Mouse (Mus musculus) hindbrain, embryonic 14.5 days (tissue): Measurements from ENCODE around the gene Bub1. TPM values are rescaled to one million over a fixed set of nuclear protein-coding genes. Genes with fewer than 3 reads are reported as not detected.

Experiments used
- ATAC-seq: fragments of 200-750 bp; cut with Nextera tagmentation; 2 replicates; pipeline ENCODE4 v1.8.0; 2017; ENCODE audit warnings: moderate number of reproducible peaks, mild to moderate bottlenecking, moderate TSS enrichment, moderate library complexity; ENCODE audit not compliant: low FRiP score
- DNase-seq: peaks from one replicate; pipeline ENCODE4 v3.0.0-alpha.2; 2015; ENCODE audit warnings: low spot score
- H3K27ac ChIP-seq: fragments of 300-500 bp; sonication (generic); 2 replicates; pipeline ENCODE4 v1.5.1; 2014; ENCODE audit warnings: mild to moderate bottlenecking, moderate library complexity
- H3K27me3 ChIP-seq: fragments of 300-500 bp; sonication (generic); 2 replicates; pipeline ENCODE4 v1.6.1; 2014; ENCODE audit warnings: mild to moderate bottlenecking, low read length, mixed read lengths; ENCODE audit not compliant: control insufficient read depth, insufficient read depth
- H3K36me3 ChIP-seq: fragments of 300-500 bp; sonication (generic); replicated peaks from 2 replicates; pipeline ENCODE4 v1.6.1; 2014; ENCODE audit not compliant: control insufficient read depth, insufficient read depth
- H3K4me1 ChIP-seq: fragments of 300-500 bp; sonication (generic); replicated peaks from 2 replicates; pipeline ENCODE4 v1.6.1; 2014; ENCODE audit warnings: antibody characterized with exemption, low read length, mixed read lengths; ENCODE audit not compliant: control insufficient read depth, insufficient read depth
- H3K4me2 ChIP-seq: fragments of 300-500 bp; sonication (generic); replicated peaks from 2 replicates; pipeline ENCODE4 v1.6.1; 2014; ENCODE audit warnings: mild to moderate bottlenecking, moderate library complexity
- H3K4me3 ChIP-seq: fragments of 300-500 bp; sonication (generic); replicated peaks from 2 replicates; pipeline ENCODE4 v1.5.1; 2014; ENCODE audit warnings: mild to moderate bottlenecking, low read length
- H3K9ac ChIP-seq: fragments of 300-500 bp; sonication (generic); 2 replicates; pipeline ENCODE4 v1.6.1; 2014
- H3K9me3 ChIP-seq: fragments of 300-500 bp; sonication (generic); 2 replicates; pipeline ENCODE4 v1.6.1; 2016; ENCODE audit warnings: low read length; ENCODE audit not compliant: control insufficient read depth
- whole genome bisulfite sequencing: fragments of 180-500 bp; shearing (Covaris S2); extraction: QIAGEN DNeasy Blood & Tissue Kit; methylation state at CpG from one replicate; pipeline ENCODE4 v1.1.7; 2014; 5-methylcytosine and 5-hydroxymethylcytosine counted together
- polyA plus RNA-seq: library from polyadenylated mRNA; unstranded; fragments of >200 nt; fragmentation: Nextera tagmentation; extraction: Ambion mirVana; gene quantifications from 2 replicates; pipeline ENCODE4 v1.2.1, GENCODE M21; 2014

The Bub1 gene
- polyA plus RNA-seq, 1 experiment from 2014 or later = 3.7 TPM

DNA sequence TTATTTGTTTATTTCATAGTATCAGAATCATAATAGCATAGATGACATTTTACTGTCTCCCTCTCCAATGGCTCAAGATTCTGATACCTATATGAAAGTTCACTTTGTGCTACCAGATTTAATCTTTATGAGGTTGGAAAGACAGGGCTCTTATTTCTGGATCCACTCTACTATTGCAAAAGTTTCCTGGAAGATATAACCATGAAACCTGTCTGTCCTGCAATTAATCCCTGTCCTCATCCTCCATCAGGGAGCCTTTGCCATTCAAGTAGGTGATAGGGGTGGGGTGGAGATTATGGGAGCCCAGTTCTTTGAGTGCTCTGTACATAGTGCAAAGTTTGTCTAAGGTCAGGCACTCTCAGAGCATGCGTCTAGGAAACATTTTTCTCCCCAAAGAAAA, 9.7 kb upstream of the Bub1 start:
- no peaks in the 10 kb centered on the region for H3K36me3 ChIP-seq
- H3K27ac ChIP-seq = no peak overlapping the region
- WGBS = 92% methylated on average over 1 of the region's 1 CpGs
- H3K9ac ChIP-seq = no peak overlapping the region
- no peaks in the 10 kb centered on the region for H3K4me1 ChIP-seq
- ATAC-seq = no peak
- no peaks in the 10 kb centered on the region for H3K9me3 ChIP-seq
- H3K27me3 ChIP-seq = peaks cover 19% of the 10 kb centered on the region; the same call in 1 of the 2 replicates
- no peak overlapping the region for H3K4me3 ChIP-seq
- no peak overlapping the region for H3K4me2 ChIP-seq
- no peak for DNase-seq

DNA sequence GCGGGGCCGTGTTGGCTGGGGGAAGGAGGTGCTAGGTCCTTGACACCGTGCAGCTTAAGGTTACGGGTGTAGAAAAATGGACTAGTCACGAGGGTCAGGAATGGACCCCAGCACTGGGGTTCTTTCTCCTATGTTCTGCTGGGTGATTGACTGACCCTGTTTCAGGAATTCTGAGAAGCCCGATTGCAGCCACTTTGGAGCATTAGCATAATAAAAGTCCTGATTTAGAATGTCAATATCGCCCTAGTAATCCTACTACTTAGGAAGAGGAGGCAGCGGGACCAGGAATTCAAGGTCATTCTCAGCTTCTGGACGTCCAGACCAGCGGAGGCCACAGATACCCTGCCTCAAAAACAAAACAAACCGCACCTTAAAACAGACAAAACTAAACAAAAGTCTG, 7.8 kb upstream of the Bub1 start:
- DNase-seq = no peak
- Histone ChIP-seq H3K4me1 (no peaks in the 10 kb centered on the region), H3K9me3 (no peaks in the 10 kb centered on the region), H3K27me3 (peaks cover 19% of the 10 kb centered on the region; the same call in 1 of the 2 replicates), H3K4me3 (no peak overlapping the region), H3K9ac (no peak overlapping the region), H3K27ac (no peak overlapping the region), H3K4me2 (no peak overlapping the region), H3K36me3 (no peaks in the 10 kb centered on the region)
- WGBS = 7% methylated on average over 11 of the region's 11 CpGs
- ATAC-seq = no peak

GRCm38 (mm10) chr2:127838576-127838975, 6.9 kb upstream of the Bub1 start, which contains the start of gene Acoxl:
Acoxl (plus strand) TSS chr2:127838876.
- Histone ChIP-seq H3K4me2 (no peak within 1 kb of the TSS), H3K27ac (no peak within 1 kb of the TSS), H3K9ac (no peak within 1 kb of the TSS), H3K9me3 (no peaks in the 10 kb centered on the region), H3K4me1 (no peaks in the 10 kb centered on the region), H3K4me3 (no peak within 1 kb of the TSS), H3K27me3 (peaks cover 19% of the 10 kb centered on the region; the same call in 1 of the 2 replicates), H3K36me3 (no peaks in the 10 kb centered on the region)
- WGBS = 79% methylated on average over 7 of the region's 7 CpGs
- ATAC-seq (no peak), DNase-seq (no peak)

DNA sequence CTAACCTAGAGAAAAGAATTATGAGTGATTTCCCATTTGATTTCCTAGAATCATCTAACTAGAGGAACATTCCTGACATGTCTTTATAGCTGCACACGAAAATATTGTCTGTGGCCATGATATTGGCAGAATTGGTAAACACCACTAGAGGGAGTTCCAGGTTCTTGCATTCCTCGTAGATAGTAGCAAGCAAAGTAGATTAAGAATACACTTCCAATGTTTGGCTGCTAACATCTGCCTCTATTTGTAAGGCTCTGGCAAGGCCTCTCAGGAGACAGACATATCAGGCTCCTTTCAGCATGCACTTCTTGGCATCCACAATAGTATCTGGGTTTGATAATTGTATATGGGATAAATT, 1.1 kb upstream of the Bub1 start:
- Histone ChIP-seq H3K9me3 (no peaks in the 10 kb centered on the region), H3K4me1 (peaks cover 5% of the 10 kb centered on the region; the same call in 1 of the 2 replicates), H3K4me3 (no peak overlapping the region), H3K27ac (no peak overlapping the region), H3K36me3 (no peaks in the 10 kb centered on the region), H3K9ac (no peak overlapping the region), H3K4me2 (no peak overlapping the region), H3K27me3 (no peaks in the 10 kb centered on the region)
- no peak for ATAC-seq
- 13% methylated on average over 2 of the region's 2 CpGs for WGBS
- peak; percentile 69 for DNase-seq

- H3K4me1 ChIP-seq = peaks cover 5% of the 10 kb centered on the region; the same call in 1 of the 2 replicates
- peak; percentile 72 for ATAC-seq
Measured at GRCm38 (mm10) chr2:127832103-127832832, 603 bp upstream of the Bub1 start.

GRCm38 (mm10) chr2:127791919-127792603, 39.6 kb downstream of the Bub1 start, which contains the start of gene Mtln:
Mtln (minus strand) TSS chr2:127792488.
- Histone ChIP-seq H3K9me3 (no peaks in the 10 kb centered on the region), H3K36me3 (no peaks in the 10 kb centered on the region), H3K4me3 (peak within 1 kb of the TSS; percentile 71), H3K4me2 (peak within 1 kb of the TSS; percentile 59), H3K4me1 (peaks cover 28% of the 10 kb centered on the region), H3K27me3 (no peaks in the 10 kb centered on the region), H3K9ac (peak within 1 kb of the TSS; percentile 70), H3K27ac (peak within 1 kb of the TSS; percentile 85)
- WGBS = 2% methylated on average over 37 of the region's 37 CpGs
- ATAC-seq (peak; percentile 96), DNase-seq (peak; percentile 89)

More at GRCm38 (mm10) chr2:127832103-127832832, 603 bp upstream of the Bub1 start:
- Histone ChIP-seq H3K36me3 (no peaks in the 10 kb centered on the region), H3K27ac (peak overlapping the region; percentile 52; the same call in 1 of the 2 replicates), H3K27me3 (no peaks in the 10 kb centered on the region), H3K9ac (peak overlapping the region; percentile 49), H3K9me3 (no peaks in the 10 kb centered on the region), H3K4me2 (peak overlapping the region; percentile 87), H3K4me3 (peak overlapping the region; percentile 50)
- DNase-seq = no peak
- WGBS = 39% methylated on average over 11 of the region's 11 CpGs

- Histone ChIP-seq H3K27ac (no peak overlapping the region), H3K4me3 (peak overlapping the region; percentile 83; the same call in 1 of the 2 replicates), H3K36me3 (no peaks in the 10 kb centered on the region), H3K4me1 (peaks cover 28% of the 10 kb centered on the region), H3K4me2 (peak overlapping the region; percentile 86), H3K9ac (no peak overlapping the region), H3K9me3 (no peaks in the 10 kb centered on the region), H3K27me3 (no peaks in the 10 kb centered on the region)
- 17% methylated on average over 9 of the region's 9 CpGs for WGBS
- DNase-seq (no peak), ATAC-seq (no peak)
Measured at GRCm38 (mm10) chr2:127789651-127790270, 41.9 kb downstream of the Bub1 start.

DNA sequence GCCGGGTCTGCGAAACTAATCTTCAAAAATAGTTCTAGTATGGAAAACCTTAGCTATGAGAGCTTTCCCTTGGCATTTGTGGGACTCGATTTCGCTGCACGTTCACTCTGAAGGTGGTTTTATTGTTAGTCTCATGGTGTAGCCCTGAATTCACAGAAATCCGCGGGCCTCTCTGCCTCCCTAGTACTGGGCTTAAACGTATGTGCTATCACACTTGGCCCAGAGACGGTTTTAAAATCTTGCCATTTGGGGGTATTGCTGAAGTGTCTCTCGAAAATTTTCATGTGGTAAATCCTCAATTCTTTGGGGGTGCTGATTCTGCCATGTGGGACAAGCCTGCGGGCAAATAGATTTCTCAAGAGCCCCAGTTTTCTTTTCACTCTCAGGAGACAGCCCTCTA, 42.5 kb downstream of the Bub1 start:
- Histone ChIP-seq H3K27me3 (no peaks in the 10 kb centered on the region), H3K27ac (peak overlapping the region; percentile 64; the same call in 1 of the 2 replicates), H3K4me2 (peak overlapping the region; percentile 86), H3K36me3 (no peaks in the 10 kb centered on the region), H3K9ac (peak overlapping the region; percentile 78), H3K9me3 (no peaks in the 10 kb centered on the region), H3K4me3 (peak overlapping the region; percentile 83), H3K4me1 (peaks cover 28% of the 10 kb centered on the region)
- DNase-seq (peak; percentile 25), ATAC-seq (no peak; the same call in 1 of the 2 replicates)
- WGBS = 7% methylated on average over 11 of the region's 11 CpGs
